Mouse (Mus musculus) ES-E14 (cell line): Measurements from ENCODE around the gene Sptlc2.

Source experiments
- CHD2 ChIP-seq: IDR thresholded peaks from 2 replicates; pipeline ENCODE4 v1.6.1; 2014; ENCODE audit warnings: mild to moderate bottlenecking, low read depth, low read length, inconsistent platforms
- HCFC1 ChIP-seq: IDR thresholded peaks from 2 replicates; pipeline ENCODE4 v1.6.1; 2012; ENCODE audit warnings: low read length, inconsistent platforms, borderline replicate concordance; ENCODE audit not compliant: insufficient read depth
- MAFK ChIP-seq: IDR thresholded peaks from 2 replicates; pipeline ENCODE4 v1.6.1; 2014; ENCODE audit warnings: mild to moderate bottlenecking, low read depth, low read length, inconsistent platforms; ENCODE audit not compliant: insufficient read depth
- ZC3H11A ChIP-seq: IDR thresholded peaks from 2 replicates; pipeline ENCODE4 v1.6.1; 2012; ENCODE audit warnings: low read depth, mild to moderate bottlenecking, inconsistent platforms, low read length, borderline replicate concordance
- ZNF384 ChIP-seq: IDR thresholded peaks from 2 replicates; pipeline ENCODE4 v1.6.1; 2012; ENCODE audit warnings: low read depth, low read length, inconsistent platforms

- TF ChIP-seq MAFK = no peak
- no peak for TF ChIP-seq ZC3H11A
- no peak for TF ChIP-seq CHD2
- no peak for TF ChIP-seq HCFC1
- TF ChIP-seq ZNF384 = no peak
These were observed 106.4 kb downstream of the Sptlc2 start for GRCm38 (mm10) chr12:87281766-87282165.
